Mouse (Mus musculus) thymus, adult 2 months (tissue): ENCODE measurements around the gene Arhgap45.

Source experiments
- CTCF ChIP-seq: fragments of 200-500 bp; IDR thresholded peaks from 2 replicates; pipeline ENCODE4 v1.5.1; 2012; ENCODE audit warnings: mild to moderate bottlenecking, control low read depth, low read length, moderate library complexity, borderline replicate concordance; ENCODE audit not compliant: control insufficient read depth, poor library complexity, insufficient read depth; ENCODE audit errors: extremely low read depth
- POLR2A ChIP-seq: fragments of 200-500 bp; IDR thresholded peaks from 2 replicates; pipeline ENCODE4 v1.6.1; 2012; ENCODE audit warnings: mild to moderate bottlenecking, low read length, control low read depth, moderate library complexity; ENCODE audit not compliant: control insufficient read depth, poor library complexity, insufficient read depth; ENCODE audit errors: extremely low read depth

GRCm38 (mm10) chr10:79969124-79969568, 47.3 kb upstream of the Arhgap45 start:
- TF ChIP-seq CTCF (no peak), POLR2A (no peak)
